In genomic region chr3:101925663-101926062, GRCm38 (mm10) we compare ENCODE assay signal across 10 mouse cellular contexts. TPM values are rescaled to one million over a fixed set of nuclear protein-coding genes. Genes with fewer than 3 reads are reported as not detected.
DNase-seq lines count a peak whose midpoint lies in the region; ATAC-seq and TF ChIP-seq lines count a peak whose summit lies in the region.
"Had no signal": no experiment of that assay in that cellular context is flagged by ENCODE, and none has a peak within 500 bp of the region (broad histone marks: within the 10 kb centered on the region; RNA-seq: fewer than 3 reads in every experiment).

No protein-coding gene starts in this region.

- peaks cover 9 to 26% of the 10 kb centered on the region in 2 experiments for H3K4me1 ChIP-seq in heart, embryonic 14.5 days (ENCODE audit: control insufficient read depth in 2 of 2, insufficient read depth in 2 of 2, low read length in 2 of 2)
- H3K4me1 ChIP-seq in thymus, adult 2 months (replicated peaks; ENCODE audit: control insufficient read depth, insufficient read depth, low read length) = peaks cover 7% of the 10 kb centered on the region

- TF ChIP-seq POLR2A in thymus, adult 2 months (IDR thresholded peaks at IDR 0.05; ENCODE audit: control insufficient read depth, extremely low read depth, insufficient read depth, low read length, poor library complexity) = no peak

- peak; percentile 48; the same call in 1 of the 2 replicates for ATAC-seq in heart, embryonic 14.5 days (ENCODE audit: insufficient number of reproducible peaks, insufficient read depth, low FRiP score, low read depth)
- ATAC-seq in megakaryocyte progenitor cell, adult 5-6 weeks (replicated peaks; ENCODE audit: poor library complexity) = peak; percentile 38

- H3K27me3 ChIP-seq in heart, embryonic 14.5 days (ENCODE audit: control insufficient read depth, insufficient read depth, low read length) = no peaks in the 10 kb centered on the region
- H3K27me3 ChIP-seq in thymus, adult 2 months (ENCODE audit: control insufficient read depth, insufficient read depth, low read length) = no peaks in the 10 kb centered on the region
- H3K27me3 ChIP-seq: stomach, embryonic 15.5 days had no signal

- no peak overlapping the region for H3K4me3 ChIP-seq in heart, embryonic 14.5 days (ENCODE audit: control insufficient read depth in 1 of 2, insufficient read depth in 1 of 2, low read depth in 1 of 2, low read length in 2 of 2)
- no peak overlapping the region for H3K4me3 ChIP-seq in thymus, adult 2 months (ENCODE audit: control insufficient read depth, insufficient read depth, low read length)
- H3K4me3 ChIP-seq: liver, embryonic 13.5 days; stomach, embryonic 15.5 days had no signal

- DNase-seq in heart, adult 11 months = peak; percentile 93
- DNase-seq in heart, postnatal 25 days (ENCODE audit: low spot score) = no peak
- DNase-seq in cerebellum, adult 11-12 months = peak; percentile 77
- DNase-seq in layer of hippocampus, adult 11-12 months (ENCODE audit: low spot score) = no peak
- no peak for DNase-seq in urinary bladder, postnatal 14 days (ENCODE audit: low spot score)
- no peak for DNase-seq in thymus, adult 2 months
- DNase-seq: liver, embryonic 13.5 days had no signal

- peaks cover 4% of the 10 kb centered on the region for H3K36me3 ChIP-seq in heart, embryonic 14.5 days (ENCODE audit: control insufficient read depth, insufficient read depth, low read length)
- H3K36me3 ChIP-seq in thymus, adult 2 months (ENCODE audit: control insufficient read depth, insufficient read depth, low read length) = no peaks in the 10 kb centered on the region
- H3K36me3 ChIP-seq: liver, embryonic 13.5 days; stomach, embryonic 15.5 days had no signal

- intact Hi-C loops in heart, postnatal 25 days (cut with DNase I) = no loop called here

- WGBS in heart, embryonic 14.5 days = 50% methylated on average over 1 of the region's 1 CpGs
- WGBS in thymus, adult 2 months = 85% methylated on average over 1 of the region's 1 CpGs

- no peak overlapping the region for H3K4me2 ChIP-seq in heart, embryonic 14.5 days (ENCODE audit: low read length)
- H3K4me2 ChIP-seq: liver, embryonic 13.5 days; stomach, embryonic 15.5 days had no signal

- peak overlapping the region; percentile 6 to 77 for H3K27ac ChIP-seq in heart, embryonic 14.5 days (replicated peaks in 1 of 2; ENCODE audit: control insufficient read depth in 1 of 2, insufficient read depth in 1 of 2, low read depth in 2 of 2, low read length in 2 of 2)
- no peak overlapping the region for H3K27ac ChIP-seq in thymus, adult 2 months (ENCODE audit: control insufficient read depth, insufficient read depth, low read length)
- H3K27ac ChIP-seq: liver, embryonic 13.5 days; stomach, embryonic 15.5 days had no signal

- H3K9ac ChIP-seq in heart, embryonic 14.5 days (ENCODE audit: low read length) = no peak overlapping the region
- H3K9ac ChIP-seq: liver, embryonic 13.5 days; stomach, embryonic 15.5 days had no signal

- no peak for TF ChIP-seq CTCF in thymus, adult 2 months (IDR thresholded peaks at IDR 0.05; ENCODE audit: borderline replicate concordance, control insufficient read depth, extremely low read depth, insufficient read depth, low read length, poor library complexity)

- no peaks in the 10 kb centered on the region for H3K9me3 ChIP-seq in heart, embryonic 14.5 days (ENCODE audit: control insufficient read depth, low read length)
- H3K9me3 ChIP-seq: liver, embryonic 13.5 days; stomach, embryonic 15.5 days had no signal

RNA-seq across cellular contexts. Expression of gene Slc22a15, which starts 1.4 kb away (rescaled TPM):
- total RNA-seq in heart, postnatal 25 days (2021) = 1 to 10 TPM; 2.2 to 2.7 TPM
- polyA plus RNA-seq in heart, embryonic 14.5 days (2014; fragmentation: Nextera tagmentation; extraction: Ambion mirVana) = 5.1 and 6.1 TPM in 2 replicates
- 9.5 and 12.9 TPM in 2 replicates for total RNA-seq in megakaryocyte progenitor cell, adult 5-6 weeks (2015)
- 5.4 and 7.4 TPM in 2 replicates for total RNA-seq in megakaryocyte progenitor cell, adult 5-6 weeks (2017)
- polyA plus RNA-seq in thymus, adult 2 months (2012; rRNA removed) = 7.0 and 8.0 TPM in 2 replicates

Comparison
In these comparisons a context has a peak if more than half of its experiments do, and no peak if none do; other contexts are left out.
1. DNase-seq: peak in heart, adult 11 months (single experiment) and cerebellum, adult 11-12 months (single experiment); none in heart, postnatal 25 days (single experiment), layer of hippocampus, adult 11-12 months (single experiment), urinary bladder, postnatal 14 days (single experiment) and thymus, adult 2 months (single experiment).